ENCODE assay signal across 32 mouse cellular contexts in the genomic region with DNA sequence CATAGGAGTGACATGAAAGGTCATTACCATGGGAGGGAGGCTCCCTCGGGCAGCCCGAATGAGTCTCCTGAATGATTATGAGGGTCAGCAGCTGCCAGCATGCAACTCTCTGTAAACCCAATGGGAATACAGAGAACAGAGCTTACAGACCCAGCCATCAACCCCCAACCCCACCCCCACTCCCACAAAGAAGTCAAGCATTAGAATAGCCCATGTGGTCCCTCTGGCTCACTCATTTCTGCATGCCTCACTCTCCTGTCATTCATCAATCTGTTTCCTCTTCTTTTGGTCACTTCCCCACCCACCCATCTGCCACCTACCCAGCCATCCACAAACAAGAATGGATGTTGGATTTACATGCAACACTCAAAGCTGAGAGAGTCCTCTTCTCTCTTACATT. TPM values are rescaled to one million over a fixed set of nuclear protein-coding genes. Genes with fewer than 3 reads are reported as not detected.
DNase-seq lines count a peak whose midpoint lies in the region; ATAC-seq and TF ChIP-seq lines count a peak whose summit lies in the region.
"Had no signal": no experiment of that assay in that cellular context is flagged by ENCODE, and none has a peak within 500 bp of the region (broad histone marks: within the 10 kb centered on the region; RNA-seq: fewer than 3 reads in every experiment).

No protein-coding gene starts in this region.

- no peak overlapping the region for H3K27ac ChIP-seq in hindbrain, embryonic 12.5 days
- no peak overlapping the region for H3K27ac ChIP-seq in intestine, embryonic 15.5 days
- H3K27ac ChIP-seq: forebrain, embryonic 12.5 days; layer of hippocampus, adult 2 months; left cerebral cortex, adult 2 months; liver, embryonic 13.5 days; midbrain, embryonic 10.5 days had no signal

- TF ChIP-seq POLR2A in brain, embryonic 14.5 days (IDR thresholded peaks at IDR 0.05; ENCODE audit: borderline replicate concordance, extremely low read depth, insufficient read depth, insufficient read length, poor library complexity, severe bottlenecking): no peak

- 49% methylated on average over 2 of the region's 2 CpGs for WGBS in hindbrain, embryonic 12.5 days
- WGBS in intestine, embryonic 15.5 days: 62% methylated on average over 2 of the region's 2 CpGs

- H3K9ac ChIP-seq in hindbrain, embryonic 12.5 days: no peak overlapping the region
- H3K9ac ChIP-seq in intestine, embryonic 15.5 days: no peak overlapping the region
- H3K9ac ChIP-seq: forebrain, embryonic 12.5 days; liver, embryonic 13.5 days had no signal

- intact Hi-C loops in left cerebral cortex, postnatal 4 days (cut with DNase I): no loop called here
- intact Hi-C loops in left cerebral cortex, postnatal 14 days (cut with DNase I): no loop called here

- no peak overlapping the region for H3K4me2 ChIP-seq in hindbrain, embryonic 12.5 days (replicated peaks)
- H3K4me2 ChIP-seq in intestine, embryonic 15.5 days (replicated peaks): no peak overlapping the region
- H3K4me2 ChIP-seq: forebrain, embryonic 12.5 days; heart, embryonic 11.5 days; liver, embryonic 13.5 days had no signal

- H3K36me3 ChIP-seq in hindbrain, embryonic 12.5 days: no peaks in the 10 kb centered on the region
- H3K36me3 ChIP-seq in intestine, embryonic 15.5 days: no peaks in the 10 kb centered on the region
- H3K36me3 ChIP-seq: forebrain, embryonic 12.5 days; liver, embryonic 13.5 days; midbrain, embryonic 10.5 days had no signal

- H3K27me3 ChIP-seq in hindbrain, embryonic 12.5 days: no peaks in the 10 kb centered on the region
- no peaks in the 10 kb centered on the region for H3K27me3 ChIP-seq in intestine, embryonic 15.5 days (replicated peaks)
- H3K27me3 ChIP-seq: forebrain, embryonic 12.5 days; liver, embryonic 13.5 days; Patski had no signal

- no peak for TF ChIP-seq CTCF in brain, embryonic 14.5 days (IDR thresholded peaks at IDR 0.05; ENCODE audit: borderline replicate concordance, extremely low read depth, insufficient read depth, insufficient read length)

- ATAC-seq in hindbrain, embryonic 12.5 days (ENCODE audit: low FRiP score): peak; percentile 85
- ATAC-seq in erythroid progenitor cell, adult 5-6 weeks (replicated peaks; ENCODE audit: low FRiP score, poor library complexity, severe bottlenecking): no peak
- ATAC-seq in intestine, embryonic 15.5 days: no peak
- ATAC-seq: lung, postnatal 0 days; Patski had no signal

- no peak overlapping the region for H3K4me3 ChIP-seq in hindbrain, embryonic 12.5 days
- H3K4me3 ChIP-seq in intestine, embryonic 15.5 days (replicated peaks): no peak overlapping the region
- H3K4me3 ChIP-seq: erythroblast, embryonic 14.5 days; forebrain, embryonic 12.5 days; layer of hippocampus, adult 2 months; left cerebral cortex, adult 2 months; liver, embryonic 13.5 days; midbrain, embryonic 10.5 days had no signal

- peak; percentile 8 for DNase-seq in embryo, embryonic 10 days (ENCODE audit: low spot score)
- no peak for DNase-seq in embryo, embryonic 9.5 days (ENCODE audit: extremely low spot score)
- peak; percentile 66 for DNase-seq in left cerebral cortex, postnatal 4 days
- no peak for DNase-seq in left cerebral cortex, postnatal 14 days (ENCODE audit: low spot score in 2 of 2)
- peak; percentile 48 for DNase-seq in brain, embryonic 14.5 days (ENCODE audit: low read depth)
- DNase-seq: adrenal gland, postnatal 10 days; cerebellum, adult 11 months; cerebellum, adult 9-11 months; gastrocnemius, postnatal 14 days; heart, postnatal 36 days; kidney, adult 18-20 months; liver, embryonic 13.5 days; lung, adult 18-20 months; lung, postnatal 4 days; thymus, postnatal 4 days had no signal

- H3K9me3 ChIP-seq in hindbrain, embryonic 12.5 days (replicated peaks): no peaks in the 10 kb centered on the region
- no peaks in the 10 kb centered on the region for H3K9me3 ChIP-seq in intestine, embryonic 15.5 days
- H3K9me3 ChIP-seq: forebrain, embryonic 12.5 days; liver, embryonic 13.5 days; midbrain, embryonic 10.5 days had no signal

- H3K4me1 ChIP-seq in hindbrain, embryonic 12.5 days: peaks cover 7% of the 10 kb centered on the region; the same call in 1 of the 2 replicates
- H3K4me1 ChIP-seq in intestine, embryonic 15.5 days (replicated peaks): no peaks in the 10 kb centered on the region
- H3K4me1 ChIP-seq: liver, embryonic 13.5 days had no signal

RNA-seq across cellular contexts. Expression of gene Insc, which starts 10.0 kb away (rescaled TPM):
- total RNA-seq in left cerebral cortex, postnatal 4 days (2021): 1 to 10 TPM in 1 of 2 experiments, under 1 TPM in 1; 0.85 to 1.3 TPM
- 1 to 10 TPM; 1.7 to 2.2 TPM for total RNA-seq in left cerebral cortex, postnatal 14 days (2021)
- 1.2 and 2.3 TPM in 2 replicates for polyA plus RNA-seq in brain, embryonic 14.5 days (2012; rRNA removed)
- polyA plus RNA-seq in hindbrain, embryonic 12.5 days (2016; fragmentation: Nextera tagmentation; extraction: Ambion mirVana): 3.1 and 5.2 TPM in 2 replicates
- total RNA-seq in erythroid progenitor cell, adult 5-6 weeks (2015; ENCODE audit: low replicate concordance): not detected in 2 replicates
- total RNA-seq in erythroid progenitor cell, adult 5-6 weeks (2017; ENCODE audit: low replicate concordance): not detected in 2 replicates
- polyA plus RNA-seq in intestine, embryonic 15.5 days (2015; fragmentation: Nextera tagmentation; extraction: Ambion mirVana): 19.7 and 20.2 TPM in 2 replicates
- total RNA-seq: granulocyte monocyte progenitor cell, adult 5-6 weeks; MEL; monocyte, adult 5-6 weeks; neutrophil, adult 5-6 weeks had no signal

RNA-seq across cellular contexts. Expression of gene Calcb, which starts 35.0 kb away (rescaled TPM):
- total RNA-seq in left cerebral cortex, postnatal 4 days (2021): under 1 TPM in 1 of 2 experiments, not detected in 1; 0.89 TPM
- under 1 TPM in 1 of 2 experiments, not detected in 1; 0.72 TPM for total RNA-seq in left cerebral cortex, postnatal 14 days (2021)
- polyA plus RNA-seq in brain, embryonic 14.5 days (2012; rRNA removed): 0.33 and 0.77 TPM in 2 replicates
- 0.40 TPM in 1 of 2 replicates, not detected in the other for polyA plus RNA-seq in hindbrain, embryonic 12.5 days (2016; fragmentation: Nextera tagmentation; extraction: Ambion mirVana)
- total RNA-seq in erythroid progenitor cell, adult 5-6 weeks (2015; ENCODE audit: low replicate concordance): not detected in 2 replicates
- total RNA-seq in erythroid progenitor cell, adult 5-6 weeks (2017; ENCODE audit: low replicate concordance): not detected in 2 replicates
- polyA plus RNA-seq in intestine, embryonic 15.5 days (2015; fragmentation: Nextera tagmentation; extraction: Ambion mirVana): 1.7 and 2.3 TPM in 2 replicates
- total RNA-seq: adrenal gland, postnatal 10 days; gastrocnemius, postnatal 14 days; granulocyte monocyte progenitor cell, adult 5-6 weeks; left cerebral cortex, adult 2 months; left cerebral cortex, postnatal 36 days; MEL; monocyte, adult 5-6 weeks; neutrophil, adult 5-6 weeks had no signal
- polyA plus RNA-seq: erythroblast, embryonic 14.5 days; liver, embryonic 13.5 days; midbrain, embryonic 10.5 days; testis, adult 2 months had no signal

Comparison
In these comparisons a context has a peak if more than half of its experiments do, and no peak if none do; other contexts are left out.
1. DNase-seq: peak in embryo, embryonic 10 days (single experiment), left cerebral cortex, postnatal 4 days (single experiment) and brain, embryonic 14.5 days (single experiment); none in embryo, embryonic 9.5 days (single experiment) and left cerebral cortex, postnatal 14 days (0 of 2).